Mouse (Mus musculus) liver, postnatal 0 days (tissue): ENCODE results near the gene Olfr763. TPM values are rescaled to one million over a fixed set of nuclear protein-coding genes. Genes with fewer than 3 reads are reported as not detected.
A peak's percentile ranks its signal among the peaks of the same experiment; 100 is the strongest.
"Not testable (repeated sequence)": the region's sequence is repeated elsewhere in the genome, so short reads cannot be mapped to it uniquely, and the experiment has no call there.

Source experiments
- ATAC-seq: fragments of 200-750 bp; cut with Nextera tagmentation; 2 replicates; pipeline ENCODE4 v1.8.0; 2017; ENCODE audit warnings: mild to moderate bottlenecking, moderate library complexity
- DNase-seq: peaks from one replicate; pipeline ENCODE4 v3.0.0-alpha.2; 2016
- H3K27ac ChIP-seq: fragments of 300-500 bp; sonication (generic); 2 replicates; pipeline ENCODE4 v1.5.1; 2014; ENCODE audit warnings: antibody characterized with exemption, moderate library complexity, mild to moderate bottlenecking, low read depth
- H3K27me3 ChIP-seq: fragments of 300-500 bp; sonication (generic); 2 replicates; pipeline ENCODE4 v1.6.1; 2014; ENCODE audit warnings: low read length, control low read depth, mixed read lengths; ENCODE audit not compliant: insufficient read depth
- H3K36me3 ChIP-seq: fragments of 300-500 bp; sonication (generic); replicated peaks from 2 replicates; pipeline ENCODE4 v1.6.1; 2014; ENCODE audit warnings: mild to moderate bottlenecking, control low read depth, low read length, moderate library complexity, mixed read lengths; ENCODE audit not compliant: insufficient read depth
- H3K4me1 ChIP-seq: fragments of 300-500 bp; sonication (generic); 2 replicates; pipeline ENCODE4 v1.6.1; 2014; ENCODE audit warnings: antibody characterized with exemption, mild to moderate bottlenecking, control low read depth; ENCODE audit not compliant: insufficient read depth
- H3K4me2 ChIP-seq: fragments of 300-500 bp; sonication (generic); 2 replicates; pipeline ENCODE4 v1.6.1; 2014; ENCODE audit warnings: low read depth, mild to moderate bottlenecking, low read length, moderate library complexity, mixed read lengths
- H3K4me3 ChIP-seq: fragments of 300-500 bp; sonication (generic); 2 replicates; pipeline ENCODE4 v1.5.1; 2014; ENCODE audit warnings: low read depth, low read length
- H3K9ac ChIP-seq: fragments of 300-500 bp; sonication (generic); replicated peaks from 2 replicates; pipeline ENCODE4 v1.6.1; 2014; ENCODE audit warnings: mild to moderate bottlenecking, moderate library complexity
- H3K9me3 ChIP-seq: fragments of 300-500 bp; sonication (generic); 2 replicates; pipeline ENCODE4 v1.6.1; 2016; ENCODE audit warnings: mild to moderate bottlenecking, control low read depth, low read length, mixed read lengths
- CTCF ChIP-seq: sonication (generic); IDR thresholded peaks from 2 replicates; pipeline ENCODE4 v1.5.1; 2016; ENCODE audit warnings: antibody characterized with exemption, low read depth
- EP300 ChIP-seq: IDR thresholded peaks from 2 replicates; pipeline ENCODE4 v1.6.1; 2016; ENCODE audit warnings: antibody characterized with exemption, low read depth, mild to moderate bottlenecking
- WGBS: fragments of 180-500 bp; shearing (Covaris S2); extraction: QIAGEN DNeasy Blood & Tissue Kit; methylation state at CpG from one replicate; pipeline ENCODE4 v1.1.7; 2014; ENCODE audit not compliant: insufficient replicate concordance; 5-methylcytosine and 5-hydroxymethylcytosine counted together
- polyA plus RNA-seq: library from polyadenylated mRNA; unstranded; fragments of >200 nt; fragmentation: Nextera tagmentation; extraction: Ambion mirVana; gene quantifications from 2 replicates; pipeline ENCODE4 v1.2.1, GENCODE M21; 2015

Olfr763 gene
- polyA plus RNA-seq, 1 experiment from 2014 or later: not detected

DNA sequence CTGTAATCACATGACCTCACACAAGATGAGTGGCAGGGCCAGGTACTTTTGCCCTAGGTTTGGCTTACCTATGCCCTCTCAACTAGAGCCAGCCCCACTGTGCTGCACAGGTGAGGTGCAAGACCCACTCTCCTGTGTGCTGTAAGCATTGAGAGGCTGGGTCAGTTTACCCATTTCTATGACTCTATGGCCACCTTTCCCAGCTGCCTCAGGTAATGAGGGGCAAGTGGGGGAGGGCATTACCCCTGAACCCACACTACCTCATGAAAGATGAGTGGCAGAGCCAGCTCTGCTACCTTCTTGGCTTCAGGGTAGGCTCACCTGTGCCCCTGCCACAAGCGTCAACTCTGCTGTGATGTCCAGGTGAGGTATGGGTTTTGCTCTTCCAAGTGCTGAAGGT is 14.8 kb upstream of the Olfr763 start:
- Histone ChIP-seq H3K9ac (no peak overlapping the region), H3K4me3 (no peak overlapping the region), H3K27ac (no peak overlapping the region), H3K36me3 (no peaks in the 10 kb centered on the region), H3K4me2 (no peak overlapping the region), H3K9me3 (no peaks in the 10 kb centered on the region), H3K27me3 (no peaks in the 10 kb centered on the region), H3K4me1 (no peaks in the 10 kb centered on the region)
- ATAC-seq (no peak), DNase-seq (no peak)
- TF ChIP-seq CTCF: no peak
- TF ChIP-seq EP300: no peak
- 84% methylated on average over 1 of the region's 1 CpGs for WGBS

DNA sequence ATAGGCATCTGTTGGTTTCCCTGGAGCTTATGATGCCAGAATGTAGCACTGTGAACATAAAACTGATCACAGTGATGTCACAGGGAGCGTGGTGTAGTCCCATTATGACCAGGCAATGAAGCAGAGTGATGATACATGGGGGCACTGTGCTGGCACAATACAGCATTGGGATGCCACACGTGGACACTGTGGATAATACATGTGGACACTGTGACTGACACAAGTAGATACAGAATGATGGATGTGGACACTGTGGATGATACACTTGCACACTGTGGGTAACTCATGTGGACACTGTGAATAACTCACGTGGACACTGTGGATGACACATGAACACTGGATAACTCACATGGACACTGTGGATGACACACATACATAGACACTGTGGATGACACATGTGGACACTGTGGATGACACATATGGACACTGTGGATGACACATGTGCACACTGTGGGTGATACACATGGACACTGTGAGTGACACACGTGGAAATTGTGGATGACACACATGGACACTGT is 14.0 kb upstream of the Olfr763 start:
- no peaks in the 10 kb centered on the region for H3K27me3 ChIP-seq
- 65% methylated on average over 4 of the region's 4 CpGs for WGBS
- no peak for TF ChIP-seq CTCF
- TF ChIP-seq EP300: no peak
- H3K4me3 ChIP-seq: no peak overlapping the region
- H3K27ac ChIP-seq: no peak overlapping the region
- DNase-seq (no peak), ATAC-seq (no peak)
- H3K9me3 ChIP-seq: no peaks in the 10 kb centered on the region
- H3K4me2 ChIP-seq: no peak overlapping the region
- no peak overlapping the region for H3K9ac ChIP-seq
- no peaks in the 10 kb centered on the region for H3K4me1 ChIP-seq
- H3K36me3 ChIP-seq: no peaks in the 10 kb centered on the region

DNA sequence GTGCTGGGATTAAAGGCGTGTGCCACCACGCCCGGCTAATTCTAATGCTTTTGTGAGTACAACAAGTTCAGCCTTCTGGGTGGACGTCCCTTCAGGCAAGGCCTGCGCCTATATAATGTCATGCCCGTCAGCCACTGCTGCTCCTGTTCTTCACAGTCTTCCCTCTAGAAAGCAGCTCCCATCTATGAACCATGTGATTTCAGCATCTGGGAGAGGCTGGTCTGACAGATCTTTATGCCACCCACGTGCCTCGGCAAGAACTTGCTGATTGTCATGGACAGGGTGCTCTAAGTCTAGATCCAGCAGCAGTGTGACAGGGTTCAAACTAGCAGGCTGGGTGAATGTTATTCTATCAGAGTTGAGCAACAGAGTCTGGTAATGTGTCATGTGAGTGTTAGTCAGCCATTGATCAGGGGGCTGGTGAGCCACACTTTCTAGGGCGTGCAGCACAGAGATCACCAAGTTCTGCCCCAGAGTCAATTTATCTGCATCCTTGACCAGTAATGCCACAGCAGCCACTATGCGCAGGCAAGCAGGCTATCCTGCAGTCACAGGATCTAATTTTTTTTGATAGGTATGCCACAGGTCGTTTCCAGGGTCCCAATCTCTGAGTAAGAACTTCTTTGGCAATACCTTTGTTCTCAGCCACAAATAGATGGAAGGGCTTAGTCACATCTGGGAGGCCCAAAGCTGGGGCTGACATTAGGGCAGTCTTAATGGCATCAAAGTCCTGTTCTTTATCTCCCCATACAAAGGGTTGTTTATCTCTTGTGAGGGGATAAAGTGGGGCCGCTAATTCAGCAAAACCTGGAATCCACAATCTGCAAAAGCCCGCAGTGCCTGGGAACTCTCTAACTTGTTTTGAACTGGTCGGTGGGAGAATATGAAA is 6.3 kb upstream of the Olfr763 start:
- TF ChIP-seq CTCF (no peak), EP300 (no peak)
- 72% methylated on average over 14 of the region's 14 CpGs for WGBS
- Histone ChIP-seq H3K4me3 (no peak overlapping the region), H3K27ac (no peak overlapping the region), H3K27me3 (no peaks in the 10 kb centered on the region), H3K9ac (no peak overlapping the region), H3K36me3 (no peaks in the 10 kb centered on the region), H3K4me1 (no peaks in the 10 kb centered on the region), H3K9me3 (no peaks in the 10 kb centered on the region), H3K4me2 (no peak overlapping the region)
- ATAC-seq (peak; percentile 88), DNase-seq (no peak)

DNA sequence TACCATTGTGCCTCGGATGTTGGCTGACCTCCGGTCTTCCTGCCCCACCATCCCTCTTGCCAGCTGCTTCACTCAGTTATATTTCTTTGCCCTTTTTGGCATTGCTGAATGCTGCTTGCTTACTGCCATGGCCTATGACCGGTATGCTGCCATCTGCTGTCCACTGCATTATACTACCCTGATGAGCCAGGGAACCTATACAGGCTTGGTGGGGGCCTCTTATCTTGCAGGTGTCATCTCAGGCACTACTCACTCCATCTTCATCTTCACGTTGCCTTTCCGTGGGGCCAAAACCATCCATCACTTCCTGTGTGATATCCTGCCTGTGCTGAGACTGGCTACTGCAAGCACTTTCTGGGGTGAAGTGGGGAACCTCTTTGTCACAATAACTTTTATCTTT is 920 bp downstream of the Olfr763 start:
- 48% methylated on average over 2 of the region's 5 CpGs for WGBS
- not testable (repeated sequence) for DNase-seq, ATAC-seq, H3K4me2 ChIP-seq, H3K4me1 ChIP-seq, H3K27ac ChIP-seq, H3K9ac ChIP-seq, H3K27me3 ChIP-seq, H3K9me3 ChIP-seq, H3K36me3 ChIP-seq, H3K4me3 ChIP-seq

DNA sequence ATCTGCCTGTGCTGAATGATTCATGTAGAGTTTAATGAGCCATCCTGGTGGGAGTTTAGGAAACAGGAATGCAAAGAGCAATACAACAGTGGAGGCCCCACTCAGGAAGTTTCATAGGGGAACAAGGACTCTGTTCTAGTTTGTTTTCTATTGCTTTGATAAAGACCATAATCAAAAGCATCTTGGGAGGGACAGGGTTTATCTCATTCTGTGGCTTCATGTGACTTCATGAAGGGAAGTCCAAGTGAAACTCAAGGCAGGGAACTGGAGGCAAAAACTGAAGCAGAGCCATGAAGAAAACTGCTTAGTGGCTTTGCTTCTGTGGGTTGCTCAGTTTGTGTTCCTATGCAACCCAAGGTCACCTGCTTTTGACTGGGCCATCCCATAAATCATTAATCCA is 3.9 kb downstream of the Olfr763 start:
- Histone ChIP-seq H3K9me3 (no peaks in the 10 kb centered on the region), H3K27ac (no peak overlapping the region), H3K9ac (no peak overlapping the region), H3K4me1 (no peaks in the 10 kb centered on the region), H3K36me3 (no peaks in the 10 kb centered on the region), H3K27me3 (no peaks in the 10 kb centered on the region), H3K4me2 (no peak overlapping the region), H3K4me3 (no peak overlapping the region)
- DNase-seq: peak; percentile 11
- no peak for ATAC-seq
- TF ChIP-seq CTCF (no peak), EP300 (no peak)

DNA sequence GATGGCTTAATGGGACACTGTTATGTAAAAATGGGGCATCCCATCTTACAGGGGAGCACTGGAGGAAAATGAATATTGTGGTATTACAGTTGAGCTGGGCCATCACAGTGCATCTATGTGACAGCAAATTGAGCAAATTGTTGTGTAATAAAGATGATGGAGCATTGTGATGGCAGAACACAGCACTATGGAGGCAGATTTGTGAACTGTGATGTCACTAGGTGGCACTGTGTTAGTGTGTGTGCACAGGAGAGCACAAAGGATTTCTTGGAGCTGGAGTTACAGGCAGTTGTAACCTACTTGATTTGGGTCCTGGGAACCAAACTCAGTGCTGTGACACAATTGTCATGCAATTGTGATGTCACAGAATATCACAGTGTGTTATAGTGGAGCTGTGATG is 12.7 kb downstream of the Olfr763 start:
- Histone ChIP-seq H3K4me2 (no peak overlapping the region), H3K4me3 (no peak overlapping the region), H3K9ac (no peak overlapping the region), H3K36me3 (no peaks in the 10 kb centered on the region), H3K4me1 (no peaks in the 10 kb centered on the region), H3K27ac (no peak overlapping the region), H3K9me3 (no peaks in the 10 kb centered on the region), H3K27me3 (no peaks in the 10 kb centered on the region)
- ATAC-seq (no peak), DNase-seq (no peak)
- TF ChIP-seq EP300 (no peak), CTCF (no peak; the same call in 1 of the 2 replicates)
